Mouse (Mus musculus): ENCODE results near the gene Ffar4. TPM values are rescaled to one million over a fixed set of nuclear protein-coding genes. Genes with fewer than 3 reads are reported as not detected.
A peak's percentile ranks its signal among the peaks of the same experiment; 100 is the strongest.

Ffar4 gene
- total RNA-seq, 2 experiments from 2014 or later = 0.80 TPM; not detected in 1

DNA sequence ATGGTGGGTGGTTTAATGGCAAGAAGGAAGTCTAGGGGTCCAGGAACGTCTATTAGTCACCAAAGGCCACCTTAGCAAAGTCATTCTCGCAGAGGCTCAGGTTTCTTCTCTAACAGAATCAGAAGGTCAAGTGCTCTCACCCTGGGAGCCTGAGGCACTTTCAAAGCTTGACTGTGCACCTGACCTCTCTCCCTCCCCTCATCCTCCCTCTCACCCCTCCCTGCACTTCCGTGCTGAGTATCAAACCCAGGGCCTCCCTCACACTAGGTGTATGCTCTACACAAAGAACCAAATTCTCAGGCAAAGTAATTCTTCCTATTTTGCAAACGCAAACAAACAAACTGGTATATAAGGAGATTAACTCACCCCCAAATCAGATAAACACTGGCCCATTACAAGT lies 640 bp upstream of the Ffar4 start:
- no peak for DNase-seq

DNA sequence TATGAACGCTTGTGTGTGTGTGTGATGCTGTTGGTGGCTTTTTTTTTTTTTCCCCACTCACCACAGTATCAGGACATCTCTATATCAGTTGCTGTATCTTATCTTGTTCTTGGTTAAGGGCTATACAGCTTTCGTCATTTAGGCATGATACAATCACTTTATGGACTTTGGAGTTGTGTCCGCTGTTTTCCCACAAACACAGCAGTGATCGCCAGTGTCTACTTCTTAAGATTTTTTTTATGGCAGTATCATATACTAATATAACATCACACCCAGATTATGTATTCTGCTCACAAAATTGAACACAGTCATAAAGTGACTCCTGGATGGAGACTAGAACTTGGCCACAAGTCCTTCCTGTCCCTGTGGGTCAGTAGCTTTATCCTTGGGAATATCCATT lies 11.0 kb downstream of the Ffar4 start:
- DNase-seq = no peak

DNA sequence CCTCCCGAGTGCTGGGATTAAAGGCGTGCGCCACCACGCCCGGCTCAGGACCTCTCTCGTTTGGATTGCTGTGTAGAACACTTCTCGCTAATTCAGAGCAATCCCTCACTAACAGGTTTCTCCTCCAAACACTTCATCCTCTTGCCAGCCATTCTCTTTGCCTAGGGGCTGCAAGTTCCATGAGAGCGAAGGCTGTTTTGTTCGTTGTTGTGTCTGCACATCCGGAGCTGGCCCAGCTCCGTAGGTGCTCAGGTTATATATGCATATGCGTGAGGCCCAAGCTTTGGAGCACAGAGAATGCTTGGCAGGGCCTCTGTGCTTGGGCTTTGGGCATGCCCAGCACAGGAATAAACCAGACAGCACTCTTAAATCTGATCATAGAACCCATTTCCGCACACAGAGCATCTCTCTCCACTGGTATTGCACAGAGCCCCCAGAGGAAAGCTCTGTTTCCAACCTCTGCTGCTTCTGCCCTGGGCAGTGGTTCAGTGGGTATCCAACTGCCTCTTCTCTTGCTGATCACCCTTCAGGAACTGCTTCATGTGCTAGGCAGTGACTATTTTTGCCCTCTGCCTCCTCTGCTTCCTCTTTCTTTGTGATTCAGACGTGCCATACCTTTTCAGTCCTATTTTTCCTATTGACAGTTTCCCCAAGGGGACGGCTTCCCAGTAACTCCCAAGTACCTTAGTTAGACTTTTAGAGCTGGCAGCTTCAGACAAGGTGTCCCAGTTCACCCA lies 12.8 kb downstream of the Ffar4 start:
- no peak for DNase-seq

DNA sequence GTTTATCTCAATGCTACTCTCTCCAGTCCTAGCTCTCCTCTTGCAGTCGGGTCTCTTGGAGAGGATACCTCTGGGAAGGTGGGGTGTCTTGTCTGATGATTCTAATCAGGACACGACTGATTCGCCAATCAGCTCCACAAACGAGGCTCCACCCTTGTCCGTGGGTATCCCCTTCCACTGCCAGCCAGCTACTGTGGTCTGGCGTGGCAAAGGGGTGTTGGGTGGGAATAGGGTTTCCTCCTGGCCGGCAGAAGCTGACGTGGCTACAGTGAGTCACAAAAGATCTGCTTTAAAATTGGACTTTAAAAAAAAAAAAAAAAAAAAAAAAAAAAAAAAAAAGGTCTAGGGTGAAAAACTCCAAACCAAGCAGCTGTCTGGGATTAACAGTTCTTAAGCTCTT lies 14.2 kb downstream of the Ffar4 start:
- DNase-seq = no peak

DNA sequence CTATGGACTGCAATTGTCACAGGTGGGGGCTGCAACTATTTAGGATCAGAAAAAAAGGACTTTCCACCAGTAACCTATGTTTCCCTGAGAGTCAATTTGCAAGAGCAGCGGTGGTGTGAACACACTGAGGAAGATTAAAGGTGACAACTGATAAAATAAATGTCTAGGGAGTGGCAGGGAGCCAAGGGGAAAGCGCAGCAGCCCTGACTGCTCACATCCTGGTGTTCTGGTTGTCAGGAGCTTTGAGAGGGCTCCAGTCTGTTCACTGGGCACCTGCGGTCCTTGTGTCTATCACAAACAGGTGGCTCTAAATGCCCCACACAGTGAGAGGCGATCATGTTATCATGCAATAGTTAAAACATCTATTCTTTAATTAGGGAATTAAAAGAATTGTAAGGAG lies 15.7 kb downstream of the Ffar4 start:
- DNase-seq = no peak

DNA sequence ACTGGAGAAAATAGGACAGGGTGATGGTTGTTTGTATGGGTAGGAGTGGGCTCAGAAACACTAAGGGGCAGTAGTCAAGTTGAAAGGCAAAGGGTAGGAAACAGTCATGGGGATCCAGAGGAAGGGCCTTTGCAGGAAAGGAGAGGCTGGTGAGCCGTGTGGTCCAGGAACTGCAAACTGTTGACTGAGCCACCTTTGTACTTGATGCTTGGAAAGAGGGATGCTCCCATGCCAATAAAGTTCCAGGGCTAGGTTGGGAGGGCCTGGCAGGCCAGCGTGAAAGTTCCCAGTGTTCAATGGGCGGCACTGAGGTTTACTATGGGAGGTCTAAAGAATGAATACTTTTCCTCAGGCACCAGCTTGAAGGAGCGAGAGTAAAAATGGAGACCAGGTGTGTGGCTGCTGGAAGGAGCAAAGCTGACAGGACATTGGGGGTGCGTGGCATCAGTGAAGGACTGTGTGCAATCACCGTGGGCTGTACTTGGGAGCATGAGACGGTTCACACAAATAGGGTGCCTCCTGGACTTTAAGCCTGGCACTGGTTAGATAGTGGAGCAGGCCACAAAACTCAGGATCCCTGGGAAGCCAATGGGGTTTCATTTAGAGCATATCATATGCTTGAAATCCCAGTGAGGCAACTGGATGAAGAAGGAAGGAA lies 18.1 kb downstream of the Ffar4 start:
- no peak for DNase-seq

DNA sequence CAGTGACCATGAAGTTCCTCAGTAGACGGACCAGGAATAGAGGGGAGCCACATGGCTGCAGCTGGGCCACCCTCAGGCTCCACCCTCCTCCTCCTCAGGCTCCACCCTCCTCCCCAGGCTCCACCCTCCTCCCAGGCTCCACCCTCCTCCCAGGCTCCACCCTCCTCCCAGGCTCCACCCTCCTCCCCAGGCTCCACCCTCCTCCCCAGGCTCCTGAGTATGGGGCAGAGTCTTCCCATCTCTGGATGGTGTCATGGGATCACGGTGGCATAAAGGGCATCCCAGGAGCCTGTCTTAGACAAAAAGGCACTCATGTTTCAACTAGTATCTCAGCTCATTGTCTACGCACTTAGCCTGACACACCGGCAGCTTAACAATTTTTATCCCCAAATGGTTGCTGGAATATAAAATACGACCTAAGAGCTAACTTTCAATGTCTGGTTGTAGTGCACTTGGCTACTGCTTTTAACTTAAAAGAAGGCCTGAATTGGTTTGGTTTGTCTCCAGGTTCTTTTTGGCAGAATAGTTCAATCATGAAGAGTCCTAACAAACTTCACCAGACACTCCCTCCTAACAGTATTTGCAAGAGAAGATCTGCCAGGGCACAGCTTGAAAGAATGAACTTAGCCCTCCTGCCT lies 23.4 kb downstream of the Ffar4 start:
- DNase-seq = no peak

DNA sequence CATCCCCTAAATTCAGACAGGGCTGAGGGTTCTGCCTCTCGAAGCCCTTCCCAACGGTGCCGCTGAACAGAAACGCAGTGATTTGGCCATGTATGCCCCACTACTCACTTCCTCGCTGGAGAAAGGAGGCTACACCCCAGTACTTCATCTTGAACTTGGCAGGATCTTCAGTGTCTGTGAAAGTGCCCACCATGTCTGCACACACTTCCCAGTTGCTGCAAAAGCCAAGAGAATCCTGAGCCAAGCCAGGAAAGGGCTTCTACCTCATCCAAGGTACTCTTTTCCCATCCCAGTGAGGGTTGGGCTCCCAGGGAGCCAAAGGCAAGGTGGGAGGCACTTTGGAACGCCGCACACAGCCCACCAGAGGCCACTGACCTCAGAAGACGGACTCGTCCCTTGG lies 27.1 kb downstream of the Ffar4 start:
- no peak for DNase-seq

DNA sequence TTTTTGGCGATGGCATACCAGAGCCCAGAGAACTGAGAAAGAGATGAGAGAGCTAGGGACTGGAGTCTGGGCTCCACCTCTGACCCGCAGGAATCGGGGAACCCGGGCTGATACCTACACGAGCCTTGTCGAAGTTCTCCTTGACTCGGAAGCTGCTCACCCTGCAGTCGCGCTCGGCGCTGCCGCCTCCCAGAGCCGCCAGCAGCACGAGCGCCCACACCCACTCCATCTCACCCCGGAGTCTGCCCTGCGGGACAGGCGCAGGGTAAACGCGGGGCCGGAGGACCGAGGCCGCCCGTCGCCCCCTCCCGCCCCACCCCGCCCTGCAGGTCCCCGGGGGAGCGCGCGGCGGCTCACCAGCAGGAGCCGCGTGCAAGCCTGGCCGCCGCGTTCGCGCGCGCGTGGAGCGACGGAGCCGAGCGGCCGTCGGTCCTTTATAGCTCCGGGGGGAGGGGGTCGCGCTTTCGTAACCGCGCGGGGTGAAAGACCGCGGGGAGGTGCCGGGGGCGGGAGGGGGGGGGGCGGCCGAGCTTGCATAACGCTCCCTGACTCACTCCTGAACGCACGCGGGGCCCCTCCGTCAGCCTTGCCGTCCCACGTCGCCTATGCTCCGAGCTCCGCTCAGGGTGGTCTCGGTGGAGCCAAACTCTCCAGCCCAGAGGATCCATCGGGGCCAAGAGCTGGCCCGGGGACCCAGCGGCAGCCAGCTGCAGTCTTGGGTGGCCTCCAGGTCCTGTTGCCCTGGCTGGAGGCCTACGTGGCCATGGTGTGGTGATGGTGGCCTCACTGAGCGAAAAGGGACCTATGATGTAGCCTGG lies 27.7 kb downstream of the Ffar4 start:
- peak; percentile 32 for DNase-seq

DNA sequence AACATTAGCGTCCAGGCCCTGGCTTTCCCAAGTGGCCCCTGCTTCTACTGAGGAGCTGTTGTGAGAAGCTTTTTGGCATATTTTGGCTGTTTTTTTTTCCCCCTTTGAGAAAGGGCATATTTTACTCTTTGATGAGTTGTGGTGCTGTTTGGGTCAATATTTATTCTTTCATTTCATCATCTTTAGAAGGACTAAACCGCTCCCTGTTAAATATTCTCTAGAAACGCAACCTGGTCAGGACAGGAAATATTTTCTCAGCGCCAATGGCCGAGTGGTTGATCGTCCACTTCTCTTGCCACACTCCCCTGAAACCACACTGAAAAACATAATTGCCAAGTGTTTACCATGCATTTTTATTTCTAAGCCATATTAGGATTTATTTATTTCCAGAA lies 28.3 kb downstream of the Ffar4 start, which contains the start of gene Rbp4:
TSS of gene Rbp4 (minus strand) at position 63 of the 392 bp plus-strand sequence.
- DNase-seq = no peak

DNA sequence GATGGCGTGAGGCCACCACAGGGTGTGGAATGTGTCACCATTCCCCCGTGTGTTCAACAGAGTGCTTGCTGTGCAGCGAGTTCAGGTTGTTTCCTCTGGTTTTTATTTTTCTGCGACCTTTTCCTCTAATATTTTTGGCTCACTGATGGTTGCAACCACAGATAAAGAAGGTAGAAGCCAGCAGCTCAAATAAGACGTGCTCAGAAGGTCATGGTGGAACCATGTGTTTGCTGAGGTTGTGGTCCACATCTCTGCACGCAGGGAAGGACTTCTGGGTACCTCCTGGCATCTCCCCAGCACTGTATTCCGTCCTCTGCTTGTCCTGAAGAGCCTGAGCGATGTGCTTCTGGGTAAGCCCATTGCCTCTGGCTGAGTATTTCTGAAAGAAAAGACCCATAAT lies 29.8 kb downstream of the Ffar4 start:
- no peak for DNase-seq

DNA sequence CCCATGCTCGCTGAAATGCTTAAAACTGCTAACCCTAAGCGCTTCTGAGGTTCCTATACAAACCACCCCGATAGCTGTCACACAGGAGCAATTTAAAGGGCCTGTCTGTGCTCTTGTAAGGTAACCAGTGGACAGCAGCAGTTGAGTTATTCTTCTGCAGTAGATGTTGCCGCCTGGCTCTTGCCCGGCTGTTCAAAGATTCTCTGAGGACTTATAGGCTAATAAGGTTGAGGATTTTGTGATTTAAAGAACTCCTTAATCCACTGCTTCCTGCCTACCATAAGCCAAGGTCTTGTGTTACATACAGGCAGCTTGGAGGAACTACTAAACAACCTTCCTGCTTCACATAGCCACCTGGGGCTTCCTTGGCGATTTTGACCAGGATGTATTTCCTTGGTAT lies 35.6 kb downstream of the Ffar4 start, which contains the start of gene Pde6c:
TSS of gene Pde6c (plus strand) at position 301 of the 400 bp plus-strand sequence.
- no peak for DNase-seq

DNA sequence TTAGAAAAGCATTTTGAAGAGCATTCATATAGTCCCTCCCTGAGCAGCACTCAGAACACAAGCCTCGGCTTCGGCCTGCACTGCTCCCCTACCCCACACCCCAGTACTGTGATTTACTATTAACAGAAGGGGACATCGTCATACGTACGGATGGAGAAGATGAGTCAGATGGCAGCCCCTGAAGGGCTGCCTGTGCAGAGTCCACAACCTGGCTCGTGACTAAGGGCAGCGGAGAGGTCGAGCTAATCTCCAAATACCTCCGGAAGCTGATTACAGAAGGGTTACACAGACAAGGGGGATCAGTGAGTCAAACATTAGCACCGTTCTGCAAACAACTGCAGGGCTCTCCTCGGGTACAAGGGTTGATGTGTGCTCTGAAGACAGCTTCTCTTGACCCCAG lies 37.1 kb downstream of the Ffar4 start:
- DNase-seq = no peak

DNA sequence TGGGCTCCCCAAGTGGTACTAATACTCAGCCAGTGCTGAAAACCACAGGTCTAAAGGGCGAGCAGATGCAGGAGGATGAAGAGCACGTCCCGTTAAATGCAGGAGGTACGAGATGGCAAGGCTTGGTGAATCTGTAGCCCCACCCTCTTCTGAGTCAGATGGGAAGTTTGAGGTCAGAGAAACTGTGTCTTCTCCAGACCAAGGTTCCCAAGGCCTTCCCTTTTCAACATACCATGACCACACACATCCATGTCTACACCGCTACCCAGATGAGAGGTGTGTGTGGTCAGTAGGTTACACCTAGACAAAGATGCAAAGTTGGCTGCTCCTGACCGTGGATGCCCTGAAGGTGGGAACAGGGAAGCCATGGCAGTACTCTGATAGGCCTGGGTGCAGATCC lies 37.9 kb downstream of the Ffar4 start:
- DNase-seq = no peak

DNA sequence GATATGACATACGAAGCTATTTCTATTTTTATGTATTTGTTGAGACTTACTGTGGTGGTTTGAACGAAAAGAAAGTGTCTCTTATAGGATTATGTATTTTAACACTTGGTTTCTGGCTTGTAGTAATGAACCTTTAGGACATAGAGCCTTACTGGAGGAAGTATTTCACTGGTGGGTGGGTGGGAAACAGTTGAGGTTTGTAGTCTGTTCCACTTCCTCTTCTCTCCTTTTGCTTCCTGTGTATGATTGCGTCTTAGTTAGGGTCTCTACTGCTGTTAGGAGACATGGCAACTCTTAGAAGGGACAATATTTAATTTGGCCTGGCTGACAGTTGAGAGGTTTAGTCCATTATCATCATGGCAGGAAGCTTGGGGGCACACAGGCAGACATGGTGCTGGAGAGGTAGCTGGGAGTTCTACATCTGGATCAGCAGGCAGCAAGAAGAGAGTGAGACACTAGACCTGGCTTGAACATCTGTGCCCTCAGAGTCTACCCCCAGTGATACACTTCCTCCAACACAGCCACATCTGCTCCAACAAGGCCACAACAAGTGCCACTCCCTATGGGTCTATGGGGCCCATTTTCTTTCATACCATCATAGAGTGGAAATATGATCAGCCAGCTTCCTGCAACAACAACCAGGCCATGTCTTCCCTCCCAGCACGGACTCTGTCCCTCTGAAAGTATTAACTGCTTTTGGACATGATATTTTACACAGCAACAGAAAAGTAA lies 46.8 kb downstream of the Ffar4 start:
- DNase-seq = no peak

DNA sequence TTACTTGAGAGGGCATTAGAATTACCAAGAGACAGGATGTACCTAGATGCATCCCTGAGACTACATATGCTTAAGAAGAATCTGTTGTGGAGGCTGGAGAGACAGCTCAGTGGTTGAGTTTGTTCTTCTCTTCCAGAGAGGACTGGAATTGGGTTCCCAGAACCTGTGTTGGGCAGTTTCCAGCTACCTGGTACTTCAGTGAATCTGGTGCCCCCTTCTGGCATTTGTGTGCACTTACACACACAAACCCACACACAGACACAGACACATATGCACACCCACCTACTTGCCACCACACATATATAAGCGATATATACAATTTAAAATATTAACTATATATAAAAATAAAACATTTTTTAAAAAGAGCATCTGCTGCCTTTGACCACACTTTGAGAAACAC lies 59.4 kb downstream of the Ffar4 start:
- no peak for DNase-seq

DNA sequence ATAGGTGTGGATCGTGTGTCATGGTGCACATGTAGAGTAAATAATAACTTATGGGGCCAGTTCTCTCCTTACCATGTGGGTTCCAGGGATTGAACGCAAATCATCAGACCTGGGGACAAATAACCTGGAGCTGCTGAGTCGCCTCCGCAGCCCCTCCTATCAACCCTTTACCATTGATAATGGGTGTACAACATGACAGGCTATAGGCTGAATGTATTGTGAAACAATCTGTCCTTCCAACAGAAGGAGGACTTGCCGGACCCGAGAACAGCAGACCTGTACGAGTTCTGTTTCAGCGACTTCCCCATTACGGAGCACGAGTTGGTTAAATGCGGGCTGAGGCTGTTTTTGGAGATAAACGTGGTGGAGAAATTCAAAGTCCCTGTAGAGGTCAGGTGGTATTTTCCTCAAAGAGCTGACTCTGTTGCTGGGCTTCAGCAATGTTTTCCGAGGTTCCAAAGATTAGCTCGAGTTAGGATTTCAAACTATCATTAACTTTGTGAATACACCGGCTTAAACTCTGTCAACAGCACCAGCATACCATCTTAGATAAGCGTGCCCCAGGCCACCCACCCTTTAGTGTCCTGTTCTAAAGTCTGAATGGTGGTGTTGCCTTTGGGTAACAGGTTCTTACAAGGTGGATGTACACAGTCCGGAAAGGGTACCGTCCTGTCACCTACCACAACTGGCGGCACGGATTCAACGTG lies 64.9 kb downstream of the Ffar4 start:
- DNase-seq = no peak

Data from heart, adult 18-20 months (tissue).